Mouse (Mus musculus): ENCODE results near the gene Rdx.
"Not testable (repeated sequence)": the region's sequence is repeated elsewhere in the genome, so short reads cannot be mapped to it uniquely, and the experiment has no call there.

The Rdx gene

DNA sequence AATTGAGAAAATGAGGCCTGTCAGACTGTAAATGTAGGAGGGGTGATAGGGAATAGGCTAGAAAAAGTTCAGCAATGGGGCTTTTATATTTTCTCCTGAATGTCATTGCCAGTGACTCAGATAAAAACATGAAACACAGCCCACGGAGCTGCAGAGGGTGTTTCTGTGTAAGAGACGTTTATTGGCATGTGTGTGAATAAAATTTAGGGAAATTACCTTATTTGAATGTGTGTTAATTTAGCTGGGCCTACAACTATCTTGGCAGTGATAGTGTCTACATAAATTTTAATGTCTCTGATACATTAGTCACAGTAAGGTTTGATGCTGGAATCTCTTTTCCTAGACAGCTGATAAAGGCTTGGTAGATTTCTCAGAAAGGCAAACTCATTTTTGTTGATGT is 12.8 kb downstream of the Rdx start:
- DNase-seq: no peak

DNA sequence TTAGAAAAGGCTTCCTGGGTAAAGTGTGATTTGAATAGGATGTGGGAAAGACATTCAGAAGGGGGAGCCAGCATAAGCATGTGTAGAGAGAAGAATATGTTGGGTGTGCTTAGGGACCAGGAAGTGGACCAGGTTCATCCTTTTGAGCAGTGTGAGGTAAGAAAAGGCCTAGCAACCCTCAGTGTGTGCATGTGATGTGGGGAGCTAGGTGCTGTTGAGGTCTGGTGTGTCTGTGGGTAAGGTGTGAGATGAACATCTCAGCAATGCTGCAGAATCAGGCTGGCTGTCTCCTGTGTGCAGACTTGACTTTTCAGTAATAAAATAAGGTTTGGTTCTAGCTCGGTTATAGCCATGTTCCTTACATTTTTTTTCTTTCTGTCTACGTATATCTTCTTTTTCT is 23.1 kb downstream of the Rdx start:
- DNase-seq: no peak

DNA sequence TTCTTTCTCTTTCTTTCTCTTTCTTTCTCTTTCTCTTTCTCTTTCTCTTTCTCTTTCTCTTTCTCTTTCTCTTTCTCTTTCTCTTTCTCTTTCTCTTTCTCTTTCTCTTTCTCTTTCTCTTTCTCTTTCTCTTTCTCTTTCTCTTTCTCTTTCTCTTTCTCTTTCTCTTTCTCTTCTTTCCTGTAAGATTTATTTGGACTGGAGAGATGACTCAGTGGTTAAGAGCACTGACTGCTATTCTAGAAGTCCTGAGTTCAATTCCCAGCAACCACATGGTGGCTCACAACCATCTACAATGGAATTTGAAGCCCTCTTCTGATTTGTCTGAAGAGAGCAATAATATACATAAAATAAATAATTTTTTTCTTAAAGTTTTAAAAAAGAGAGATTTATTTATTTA is 24.4 kb downstream of the Rdx start:
- DNase-seq: not testable (repeated sequence)

DNA sequence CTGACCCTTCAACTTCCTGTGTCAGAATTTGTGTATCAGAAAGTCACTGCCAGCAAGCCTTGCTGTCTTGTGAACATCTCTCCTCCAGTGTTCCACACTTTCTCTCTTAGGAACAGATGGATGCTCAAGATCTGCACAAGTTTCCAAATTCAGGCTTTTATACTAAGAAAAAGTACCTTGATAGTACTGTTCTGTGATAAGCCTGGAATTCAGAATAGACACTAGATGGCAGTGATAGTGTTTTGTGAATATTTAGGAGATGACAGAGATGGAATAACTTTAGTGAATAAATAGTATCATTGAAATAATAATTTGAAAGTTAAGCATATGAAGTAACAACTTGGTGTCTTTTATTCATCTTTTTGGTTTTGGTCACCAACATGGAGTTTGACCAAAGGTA is 25.2 kb downstream of the Rdx start:
- DNase-seq: no peak

DNA sequence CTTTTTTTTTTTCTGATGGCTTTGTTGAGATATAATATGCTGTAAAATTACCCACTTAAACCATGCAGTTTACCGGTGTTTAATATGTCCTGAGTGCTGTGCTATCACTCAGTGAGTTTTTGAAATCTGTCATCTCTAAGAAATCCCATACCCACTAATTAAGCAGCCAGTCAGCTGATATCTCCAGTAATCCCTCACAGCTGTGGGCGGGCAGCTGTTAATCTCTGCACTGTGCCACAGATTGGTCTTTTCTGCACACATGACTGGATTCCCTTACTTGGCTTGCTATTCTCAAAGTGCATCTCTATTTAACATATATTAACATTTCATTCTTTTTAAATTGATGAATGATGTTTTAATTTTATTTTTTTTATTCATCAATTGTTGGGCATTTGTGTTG is 29.1 kb downstream of the Rdx start:
- DNase-seq: no peak

DNA sequence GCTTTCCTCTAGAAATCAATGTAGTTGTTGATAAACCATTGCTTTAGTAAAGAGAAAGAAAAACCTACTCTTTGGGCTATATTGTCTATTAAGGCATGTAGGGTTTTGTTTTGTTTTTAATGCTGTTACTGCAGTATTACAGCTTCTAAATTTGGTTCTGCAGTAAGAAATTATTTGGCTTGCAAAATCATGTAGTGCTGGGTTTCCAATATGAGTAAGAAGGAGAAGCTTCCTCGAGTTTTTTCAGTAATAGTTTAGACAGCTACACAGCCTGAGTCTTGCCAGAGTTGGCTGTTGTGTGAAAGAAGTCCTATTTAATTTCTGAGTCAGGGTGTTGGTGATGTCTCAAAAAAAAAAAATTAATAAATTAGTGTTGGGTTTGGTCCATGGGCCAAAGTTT is 30.7 kb downstream of the Rdx start:
- no peak for DNase-seq

DNA sequence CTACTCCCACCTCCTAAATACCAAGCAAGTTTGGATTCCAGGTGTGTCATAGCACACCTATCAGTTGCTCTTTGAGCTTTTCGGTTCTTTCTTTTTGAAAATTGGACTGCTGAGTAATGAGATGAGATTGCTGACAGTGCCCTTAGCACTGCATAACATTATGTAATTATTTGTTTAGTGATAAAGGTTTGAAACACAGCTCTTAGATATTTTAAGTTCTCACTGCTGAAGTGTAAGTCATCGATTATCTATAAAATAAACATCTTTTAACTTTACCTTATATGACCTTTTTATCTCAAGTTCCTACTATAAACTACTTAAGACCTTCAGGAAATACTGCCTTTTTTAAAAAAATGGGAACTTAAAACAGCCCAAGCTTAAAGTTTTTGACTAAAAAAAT is 35.0 kb downstream of the Rdx start:
- DNase-seq: no peak

DNA sequence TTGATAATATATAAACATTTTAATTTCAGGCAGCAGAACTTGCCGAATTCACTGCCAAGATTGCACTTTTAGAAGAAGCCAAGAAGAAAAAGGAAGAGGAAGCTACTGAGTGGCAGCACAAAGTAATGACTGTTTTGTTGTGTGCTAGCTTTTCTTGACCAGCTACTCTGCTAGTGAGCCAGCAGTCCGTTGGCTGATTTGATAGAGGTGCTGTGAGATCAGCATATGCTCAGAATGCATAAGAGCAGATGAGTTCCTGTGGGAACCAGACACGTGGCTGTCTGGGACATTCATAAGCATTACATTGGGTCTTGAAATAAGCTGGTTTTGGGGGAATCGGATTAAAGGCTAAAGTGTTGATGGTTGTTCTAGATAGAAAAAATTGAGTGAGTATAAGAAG is 35.4 kb downstream of the Rdx start:
- DNase-seq: no peak

DNA sequence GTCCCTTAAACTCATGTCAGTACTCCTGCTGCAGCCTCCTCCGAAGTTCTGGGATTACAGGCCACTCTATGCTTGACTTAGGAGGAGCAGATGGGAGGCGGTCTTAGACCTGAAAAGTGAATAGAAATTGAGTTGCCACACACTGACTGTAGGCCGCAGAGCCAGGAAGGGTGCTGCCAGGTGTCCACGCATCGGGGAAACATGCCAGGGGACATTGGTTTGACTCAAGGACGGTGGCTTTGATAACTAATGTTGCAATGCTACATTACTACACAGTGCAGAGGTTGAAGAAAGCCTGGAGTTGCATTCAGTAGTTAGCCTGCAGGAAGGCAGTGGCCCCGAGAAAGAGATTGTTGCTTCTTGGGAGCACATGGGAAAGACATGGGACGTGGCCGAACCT is 44.8 kb downstream of the Rdx start:
- no peak for DNase-seq

DNA sequence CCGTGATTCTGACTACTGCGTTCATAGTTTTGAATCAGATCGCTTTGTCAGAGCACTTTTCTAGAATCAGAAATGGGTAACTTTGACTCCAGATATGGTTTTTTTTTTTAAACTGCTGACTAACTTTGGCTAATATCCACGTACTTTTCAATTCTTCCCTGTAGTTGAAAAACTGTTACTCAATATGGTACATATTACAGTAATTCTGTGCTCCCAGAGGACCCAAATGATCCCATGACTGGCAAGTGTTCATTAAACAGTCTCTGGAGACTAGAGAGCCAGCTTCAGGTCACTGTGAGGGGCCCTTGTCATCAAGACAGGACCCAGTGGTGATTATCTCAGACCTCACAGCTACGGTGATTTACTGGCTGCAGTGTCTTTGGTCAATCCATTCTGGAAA is 45.3 kb downstream of the Rdx start:
- DNase-seq: no peak

DNA sequence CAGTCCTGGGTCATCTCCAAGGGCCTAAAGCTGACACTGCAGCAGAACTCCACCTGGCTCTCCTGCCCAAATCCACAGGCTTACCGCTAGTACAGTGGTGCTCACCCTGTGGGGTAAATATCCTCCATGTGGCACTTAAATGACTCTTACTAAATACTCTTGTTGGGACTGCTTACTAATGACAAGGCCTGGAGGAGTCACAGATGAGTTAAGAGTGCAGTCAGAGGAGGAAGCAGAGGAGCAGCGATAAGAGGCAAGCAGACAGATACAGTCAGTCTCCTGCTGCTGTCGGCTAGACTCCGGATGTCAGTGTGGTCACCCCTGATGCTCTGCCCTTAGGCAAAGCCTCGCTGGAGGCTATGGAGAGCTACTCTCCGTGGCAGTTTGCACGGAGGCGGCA is 46.1 kb downstream of the Rdx start:
- DNase-seq: no peak

DNA sequence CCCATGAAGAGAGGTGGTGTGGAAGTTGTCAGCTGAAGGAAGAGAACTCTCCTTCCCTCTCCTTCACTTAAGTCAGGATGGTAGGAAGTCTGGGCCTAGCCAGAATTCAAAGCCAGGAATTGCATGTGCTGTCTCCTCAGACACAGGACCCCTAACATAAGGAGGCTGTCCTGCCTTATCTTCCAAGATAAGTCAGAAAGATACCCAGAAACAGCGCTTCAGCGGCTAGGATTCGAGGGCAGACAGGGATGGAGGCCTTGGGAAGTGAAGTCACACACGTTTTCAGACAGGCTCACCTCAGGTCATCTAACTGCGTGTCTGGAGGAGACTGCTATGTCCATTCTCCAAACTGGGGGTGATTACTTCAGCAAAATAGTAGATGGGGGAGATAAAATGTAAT is 47.0 kb downstream of the Rdx start:
- DNase-seq: no peak

DNA sequence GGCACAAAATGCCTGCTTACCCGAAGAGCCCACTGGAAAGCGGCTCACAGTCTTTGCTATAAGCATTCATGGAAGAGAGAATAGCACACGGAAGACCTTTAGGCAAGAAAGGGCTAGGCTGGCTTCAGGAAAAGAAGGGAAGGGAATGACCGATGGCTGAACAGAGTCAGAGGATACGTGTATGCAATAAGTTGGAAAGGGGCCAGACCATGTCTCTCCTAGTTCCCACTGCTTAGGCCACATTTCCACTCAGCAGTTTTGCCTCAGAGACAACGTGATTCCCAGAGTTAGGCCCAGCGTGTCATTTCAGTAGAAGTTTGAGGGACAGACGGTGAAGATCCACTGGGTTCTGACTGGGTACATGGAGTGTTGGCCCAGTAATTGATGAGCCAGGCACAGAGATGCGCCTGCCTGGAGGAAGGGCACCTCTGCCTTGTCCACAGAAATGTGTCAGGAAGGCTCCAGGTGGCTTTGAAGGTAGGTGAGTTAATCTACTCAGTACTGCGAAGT is 47.6 kb downstream of the Rdx start:
- DNase-seq: no peak

DNA sequence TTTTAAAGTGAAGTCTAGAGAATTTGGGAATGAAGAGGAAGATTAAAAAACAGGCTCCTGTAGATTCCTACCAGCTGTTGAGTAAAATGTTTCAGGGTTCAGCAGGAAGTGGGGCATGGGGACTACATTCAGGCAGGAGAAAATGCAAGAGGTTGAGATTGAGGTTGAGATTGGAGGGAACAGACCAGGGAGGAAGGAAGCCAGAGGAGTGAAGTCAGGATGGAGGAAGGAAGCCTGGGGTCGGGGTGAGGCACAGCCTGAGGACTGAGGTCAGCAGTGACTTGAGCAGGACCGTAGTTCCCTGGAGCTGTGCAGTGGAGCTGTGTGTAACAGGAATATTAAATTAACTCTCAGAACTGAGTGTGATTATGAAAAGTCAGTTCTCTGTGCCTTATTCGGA is 48.7 kb downstream of the Rdx start:
- no peak for DNase-seq

DNA sequence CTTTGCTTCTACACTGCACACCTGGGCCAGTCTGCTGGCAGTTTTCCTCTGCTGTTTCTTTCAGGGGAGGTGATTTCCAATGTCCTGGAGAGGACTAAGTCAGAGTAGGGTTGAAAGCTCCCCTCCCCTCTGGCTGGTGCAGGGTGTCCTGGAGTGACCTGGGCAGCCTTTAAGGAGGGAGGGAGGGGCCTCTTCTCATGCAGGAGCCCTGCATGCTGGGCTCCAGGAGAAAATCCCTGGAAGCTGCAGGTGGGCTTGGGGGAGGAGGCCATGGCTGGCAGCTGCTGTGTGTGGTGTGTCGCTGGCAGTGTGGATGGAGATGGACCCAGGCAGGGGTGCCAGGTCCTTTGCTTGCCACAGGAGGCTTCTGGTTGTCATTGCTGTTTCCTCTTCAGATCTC is 50.4 kb downstream of the Rdx start:
- no peak for DNase-seq

DNA sequence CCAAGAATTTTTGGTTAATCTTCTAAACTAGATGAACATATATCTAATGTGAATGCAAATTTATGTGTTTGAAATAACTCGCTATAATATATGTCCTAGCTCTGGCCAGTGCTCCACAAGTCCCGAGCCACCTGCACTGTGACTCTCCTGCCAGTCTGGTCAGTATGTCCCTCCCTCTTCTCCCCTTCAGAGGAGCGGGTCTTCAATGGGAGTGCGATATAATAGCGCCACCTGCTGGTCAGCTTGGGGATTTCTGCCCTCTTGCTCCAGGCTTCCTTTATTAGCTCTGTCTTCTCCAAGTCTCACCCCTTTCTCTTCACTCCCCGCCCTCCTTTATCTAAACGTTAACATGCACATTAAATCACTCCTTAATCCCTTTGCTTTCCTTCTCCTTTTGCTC is 51.6 kb downstream of the Rdx start:
- peak; percentile 78 to 83 for DNase-seq

DNA sequence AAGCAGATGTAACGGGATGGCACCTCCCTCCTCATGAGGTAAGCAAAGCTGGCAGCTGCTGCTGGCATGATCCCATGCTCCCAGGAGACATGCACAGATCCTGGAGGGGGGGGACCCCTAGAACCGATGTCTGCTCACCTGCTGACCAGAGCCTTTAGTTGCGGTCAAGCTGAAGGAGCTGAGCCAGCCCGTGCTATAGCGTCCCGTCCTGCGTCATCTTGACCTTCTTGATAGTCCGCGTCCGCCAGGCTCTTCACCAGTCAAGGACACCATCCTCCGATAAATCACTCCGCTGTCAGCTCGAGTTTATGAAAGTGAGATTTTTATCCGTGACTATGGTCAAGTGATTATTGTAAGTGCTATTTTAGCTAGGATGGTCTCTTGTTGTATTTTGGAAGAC is 53.5 kb downstream of the Rdx start:
- DNase-seq: no peak

DNA sequence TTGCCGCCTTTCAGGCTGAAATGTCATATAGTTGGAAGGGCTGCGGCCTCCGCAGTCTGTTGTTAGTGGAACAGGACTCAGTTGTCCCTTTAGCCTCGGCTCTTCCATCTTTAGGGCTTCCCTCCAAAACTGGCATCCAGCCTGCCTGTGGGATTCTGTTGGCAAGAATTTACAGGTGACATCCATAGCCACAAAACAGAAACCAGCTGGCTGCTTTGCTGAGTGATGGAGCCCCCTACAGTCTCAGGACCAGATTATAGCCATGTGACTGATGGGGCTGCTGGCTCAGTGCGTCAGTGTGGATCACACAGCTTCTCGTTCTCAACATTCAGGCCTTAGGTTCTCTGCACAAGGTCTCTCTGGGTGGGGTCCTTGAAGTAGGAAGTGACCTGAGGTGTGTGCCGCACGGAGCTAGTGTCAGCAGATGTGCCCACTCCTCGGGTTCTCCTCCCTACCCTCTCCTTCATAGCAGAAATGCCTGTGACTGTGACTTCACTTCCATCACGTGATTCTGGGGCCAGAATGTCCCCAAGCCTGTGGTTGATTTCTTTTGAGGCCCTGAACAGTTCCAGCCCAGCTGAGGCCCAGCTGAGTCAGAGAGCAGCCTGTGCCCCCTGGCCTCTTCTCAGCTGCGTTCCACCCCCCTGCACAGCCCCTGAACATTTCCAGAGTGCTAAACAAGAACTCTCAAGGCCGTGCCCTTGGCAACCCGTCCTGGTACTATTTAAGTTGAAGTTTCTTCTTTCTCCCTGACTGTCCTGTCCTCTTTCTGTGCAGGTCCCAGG is 55.3 kb downstream of the Rdx start:
- peak; percentile 50 to 55 for DNase-seq

DNA sequence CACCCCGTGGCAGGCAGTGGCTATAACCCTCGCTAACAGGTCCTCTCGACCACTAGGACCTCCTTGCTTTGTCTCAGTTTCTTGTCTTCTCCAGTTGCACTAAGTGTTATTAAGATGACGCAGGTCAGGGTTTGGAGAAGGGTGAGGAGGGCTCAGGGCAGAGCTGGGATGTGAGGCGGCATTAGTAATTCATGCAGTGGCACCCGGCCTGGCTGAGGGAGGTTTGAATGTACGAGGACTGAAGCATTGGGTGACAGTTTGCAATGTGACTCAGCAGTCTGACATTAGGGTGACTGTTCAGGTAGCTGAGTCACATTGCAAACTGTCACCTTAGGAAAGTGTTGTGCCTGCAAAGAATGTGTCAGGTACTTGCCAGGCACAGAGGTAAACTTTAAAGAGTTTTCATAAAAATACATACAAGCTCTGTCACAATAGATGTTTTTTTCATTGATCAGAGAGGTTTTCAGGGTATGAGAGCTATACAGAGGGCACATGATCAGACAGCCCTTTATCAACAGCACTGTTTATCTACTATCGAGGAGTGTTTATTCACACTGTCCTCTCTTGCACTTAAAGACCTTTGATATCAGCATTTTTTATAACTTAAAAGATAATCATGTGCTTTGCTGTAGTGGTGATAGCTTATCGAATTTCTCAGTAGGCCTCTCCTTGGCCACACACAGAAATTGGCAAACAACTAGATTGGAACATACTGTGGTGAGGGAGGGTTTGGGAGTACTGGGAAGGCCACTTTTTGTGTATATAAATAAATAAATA is 56.7 kb downstream of the Rdx start:
- no peak for DNase-seq

DNA sequence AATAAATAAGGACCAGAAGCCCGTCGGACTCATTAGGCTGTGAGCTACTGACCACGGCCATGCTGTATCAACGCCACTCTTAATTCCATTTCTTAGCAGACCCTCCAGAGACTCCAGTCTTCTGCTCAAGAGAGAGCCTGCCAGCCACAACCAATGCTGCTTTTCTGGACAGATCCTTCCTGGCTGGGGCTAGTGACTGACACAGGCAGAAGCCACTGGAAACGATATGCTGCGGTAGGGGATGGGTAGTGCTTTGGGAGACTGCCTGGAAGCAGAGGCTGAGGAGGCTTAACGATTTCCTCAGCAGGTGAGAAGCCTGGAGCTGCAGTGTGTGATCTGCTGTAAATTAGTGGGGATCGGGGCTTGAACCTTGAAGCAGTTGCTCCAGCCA is 57.2 kb downstream of the Rdx start:
- no peak for DNase-seq

DNA sequence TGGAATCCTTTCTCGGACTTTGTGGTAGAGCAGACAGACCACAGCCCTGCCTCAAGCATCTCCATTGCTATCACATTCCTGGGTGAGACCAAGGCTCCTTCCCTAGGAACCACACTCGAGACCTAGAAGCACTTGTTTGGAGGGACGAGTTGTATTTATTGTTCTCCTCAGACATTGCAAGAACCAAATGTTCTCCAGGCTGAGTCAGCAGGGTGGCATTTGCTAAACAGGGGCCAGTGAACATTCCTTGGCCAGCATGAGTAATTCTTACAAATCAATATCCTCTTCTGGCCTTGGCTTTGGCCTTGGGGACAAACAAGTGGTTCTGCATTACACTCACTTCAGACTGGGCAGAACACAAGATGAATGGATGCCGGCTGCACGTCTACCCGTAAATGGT is 58.5 kb downstream of the Rdx start:
- DNase-seq: no peak

DNA sequence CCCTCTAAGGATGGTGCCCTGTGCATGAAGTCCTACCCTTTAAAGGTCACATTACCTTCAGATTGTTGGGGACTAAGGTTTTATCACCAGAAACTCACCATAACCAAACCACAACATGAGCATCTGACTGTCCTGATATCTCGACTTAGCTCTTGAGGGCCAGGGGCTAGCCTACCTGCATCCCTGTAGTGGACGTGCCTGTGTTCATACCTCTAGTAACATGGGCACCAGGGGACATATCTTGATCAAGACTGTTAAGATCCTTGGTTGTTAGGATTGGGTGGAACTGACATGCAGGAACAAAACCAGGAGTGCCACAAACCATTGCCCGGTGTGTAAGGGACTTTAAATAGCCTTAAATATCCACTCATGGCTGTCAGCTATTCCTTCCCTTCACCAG is 60.2 kb downstream of the Rdx start:
- no peak for DNase-seq

DNA sequence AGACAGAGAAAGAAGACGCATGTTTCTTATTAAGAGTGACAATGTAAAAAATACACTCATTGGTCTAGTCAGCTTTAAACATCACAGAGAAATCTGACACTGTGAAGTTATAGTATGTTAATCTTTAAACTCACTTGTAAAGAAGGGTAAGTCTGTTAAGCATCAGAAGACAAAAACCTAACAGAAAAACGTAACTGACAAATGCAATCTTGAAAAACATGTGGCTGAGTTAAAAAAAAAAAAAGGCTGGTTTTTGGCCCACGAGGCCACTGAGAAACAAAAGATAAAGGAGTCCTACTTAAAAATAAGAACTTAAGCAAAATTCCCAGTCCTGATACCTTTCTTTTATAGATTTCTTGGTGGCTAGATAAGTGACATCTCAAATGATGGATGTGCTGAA is 63.8 kb downstream of the Rdx start:
- no peak for DNase-seq

DNA sequence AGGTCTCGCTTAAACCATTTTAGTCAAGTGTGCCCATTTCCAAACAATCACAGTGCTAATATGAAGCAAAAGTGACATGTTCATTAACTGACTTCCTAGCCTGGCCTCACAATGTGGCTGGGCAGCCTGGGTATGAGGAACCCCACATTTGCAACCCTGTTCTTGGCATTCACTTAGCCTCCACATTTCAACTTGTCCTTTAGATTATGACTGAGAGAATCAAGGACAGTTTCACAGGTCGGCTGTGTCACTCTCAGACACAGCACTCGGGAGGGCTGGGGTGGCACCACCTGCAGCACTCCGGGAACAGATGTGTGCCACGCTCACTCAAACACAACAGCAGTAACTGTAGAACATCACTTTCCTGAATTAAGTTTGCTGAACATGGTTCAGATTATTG is 66.1 kb downstream of the Rdx start:
- no peak for DNase-seq

DNA sequence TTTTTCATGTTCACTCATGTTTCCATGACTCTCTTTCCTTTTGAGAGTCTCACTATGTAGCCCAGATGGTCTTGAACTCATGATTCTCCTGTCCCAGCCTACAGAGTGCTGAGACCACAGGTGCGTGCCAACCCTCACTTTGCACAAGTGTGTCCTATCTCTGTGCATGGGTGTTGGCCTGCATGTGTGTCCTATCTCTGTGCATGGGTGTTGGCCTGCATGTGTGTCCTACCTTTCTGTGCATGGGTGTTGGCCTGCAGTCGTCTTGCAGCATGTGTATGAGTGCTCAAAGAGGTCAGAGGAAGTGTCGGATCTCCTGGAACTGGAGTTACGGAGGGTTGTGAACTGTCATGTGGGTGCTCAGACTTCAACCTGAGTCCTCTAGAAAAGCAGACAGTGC is 72.2 kb downstream of the Rdx start:
- no peak for DNase-seq
